Mouse (Mus musculus): ENCODE data around the gene Fndc3b. TPM values are rescaled to one million over a fixed set of nuclear protein-coding genes. Genes with fewer than 3 reads are reported as not detected.
"Not testable (repeated sequence)": the region's sequence is repeated elsewhere in the genome, so short reads cannot be mapped to it uniquely, and the experiment has no call there.

Gene Fndc3b
- total RNA-seq, 2 experiments from 2014 or later = 24.0 TPM

GRCm38 (mm10) chr3:27430621-27431263 lies 280.4 kb downstream of the Fndc3b start:
- DNase-seq (ENCODE audit: low spot score in 2 of 2) = no peak

- no peak for DNase-seq (ENCODE audit: low spot score in 2 of 2)
Measured at GRCm38 (mm10) chr3:27427406-27427805, 283.7 kb downstream of the Fndc3b start.

GRCm38 (mm10) chr3:27424049-27424667 lies 286.9 kb downstream of the Fndc3b start:
- DNase-seq (ENCODE audit: low spot score in 2 of 2) = no peak

- no peak for DNase-seq (ENCODE audit: low spot score in 2 of 2)
Measured at GRCm38 (mm10) chr3:27422521-27422920, 288.6 kb downstream of the Fndc3b start.

- no peak for DNase-seq (ENCODE audit: low spot score in 2 of 2)
Measured at GRCm38 (mm10) chr3:27421980-27422379, 289.1 kb downstream of the Fndc3b start.

GRCm38 (mm10) chr3:27418602-27419001 lies 292.5 kb downstream of the Fndc3b start:
- no peak for DNase-seq (ENCODE audit: low spot score in 2 of 2)

- DNase-seq (ENCODE audit: low spot score in 2 of 2) = no peak
Measured at GRCm38 (mm10) chr3:27416786-27417185, 294.3 kb downstream of the Fndc3b start.

GRCm38 (mm10) chr3:27413566-27413965 lies 297.5 kb downstream of the Fndc3b start:
- no peak for DNase-seq (ENCODE audit: low spot score in 2 of 2)

GRCm38 (mm10) chr3:27411286-27411685 lies 299.8 kb downstream of the Fndc3b start:
- no peak for DNase-seq (ENCODE audit: low spot score in 2 of 2)

- DNase-seq (ENCODE audit: low spot score in 2 of 2) = no peak
Measured at GRCm38 (mm10) chr3:27408564-27408963, 302.5 kb downstream of the Fndc3b start.

- DNase-seq (ENCODE audit: low spot score in 2 of 2) = no peak
Measured at GRCm38 (mm10) chr3:27406440-27406839, 304.7 kb downstream of the Fndc3b start.

- not testable (repeated sequence) for DNase-seq (ENCODE audit: low spot score in 2 of 2)
Measured at GRCm38 (mm10) chr3:27400996-27401395, 310.1 kb downstream of the Fndc3b start.

GRCm38 (mm10) chr3:27389923-27390322 lies 321.2 kb downstream of the Fndc3b start:
- DNase-seq (ENCODE audit: low spot score in 2 of 2) = no peak

- no peak for DNase-seq (ENCODE audit: low spot score in 2 of 2)
Measured at GRCm38 (mm10) chr3:27384836-27385235, 326.3 kb downstream of the Fndc3b start.

GRCm38 (mm10) chr3:27377935-27378334 lies 333.2 kb downstream of the Fndc3b start:
- DNase-seq (ENCODE audit: low spot score in 2 of 2) = no peak

- DNase-seq (ENCODE audit: low spot score in 2 of 2) = no peak
Measured at GRCm38 (mm10) chr3:27374396-27374795, 336.7 kb downstream of the Fndc3b start.

- DNase-seq (ENCODE audit: low spot score in 2 of 2) = peak in 1 of 2 experiments; percentile 6
Measured at GRCm38 (mm10) chr3:27371725-27372650, 339.1 kb downstream of the Fndc3b start.

GRCm38 (mm10) chr3:27371276-27371621 lies 339.9 kb downstream of the Fndc3b start, which contains the start of gene Ghsr:
Gene Ghsr, plus strand, starts transcription at chr3:27371351.
- DNase-seq (ENCODE audit: low spot score in 2 of 2) = peak; percentile 9 to 15

GRCm38 (mm10) chr3:27370582-27371275 lies 340.4 kb downstream of the Fndc3b start:
- DNase-seq (ENCODE audit: low spot score in 2 of 2) = no peak

GRCm38 (mm10) chr3:27370125-27370524 lies 341.0 kb downstream of the Fndc3b start:
- DNase-seq (ENCODE audit: low spot score in 2 of 2) = no peak

Measured in left cerebral cortex, adult 18-20 months (tissue).